Mouse (Mus musculus) kidney, adult 2 months (tissue): ENCODE data around the gene Dgkh. TPM values are rescaled to one million over a fixed set of nuclear protein-coding genes. Genes with fewer than 3 reads are reported as not detected.

ENCODE experiments used
- DNase-seq: peaks from one replicate; pipeline ENCODE4 v3.0.0; 2021
- H3K27ac ChIP-seq: fragments of 200-500 bp; 2 replicates; pipeline ENCODE4 v1.5.1; 2012; ENCODE audit warnings: low read depth, low read length, control low read depth, inconsistent platforms; ENCODE audit not compliant: insufficient read depth
- H3K27me3 ChIP-seq: fragments of 200-500 bp; replicated peaks from 2 replicates; pipeline ENCODE4 v1.6.1; 2012; ENCODE audit warnings: mild to moderate bottlenecking, moderate library complexity, low read length, inconsistent platforms; ENCODE audit not compliant: control insufficient read depth, insufficient read depth
- H3K36me3 ChIP-seq: fragments of 200-500 bp; 2 replicates; pipeline ENCODE4 v1.6.1; 2012; ENCODE audit warnings: mild to moderate bottlenecking, moderate library complexity, low read length, inconsistent platforms; ENCODE audit not compliant: control insufficient read depth, insufficient read depth
- H3K4me1 ChIP-seq: fragments of 200-500 bp; 2 replicates; pipeline ENCODE4 v1.6.1; 2011; ENCODE audit warnings: low read length; ENCODE audit not compliant: control insufficient read depth, insufficient read depth
- H3K4me3 ChIP-seq: fragments of 200-500 bp; 2 replicates; pipeline ENCODE4 v1.5.1; 2011; ENCODE audit warnings: mild to moderate bottlenecking, low read depth, low read length, control low read depth; ENCODE audit not compliant: insufficient read depth
- CTCF ChIP-seq: fragments of 200-500 bp; conservative IDR thresholded peaks from 2 replicates; pipeline ENCODE4 v1.5.1; 2011; ENCODE audit warnings: low read depth, mild to moderate bottlenecking, control low read depth, low read length, moderate library complexity, mixed read lengths; ENCODE audit not compliant: insufficient read depth, insufficient read length
- POLR2A ChIP-seq: fragments of 200-500 bp; IDR thresholded peaks from one replicate; pipeline ENCODE4 v1.6.1; 2011; ENCODE audit warnings: low read depth, low read length, control low read depth
- WGBS: fragments of 180-500 bp; shearing (Covaris S2); methylation state at CpG from one replicate; pipeline ENCODE4 v1.1.7; 2018; 5-methylcytosine and 5-hydroxymethylcytosine counted together
- polyA plus RNA-seq: library from polyadenylated mRNA; depleted of rRNA; stranded (reverse); fragments of >200 nt; gene quantifications from 2 replicates; pipeline ENCODE4 v1.2.3, GENCODE M21; 2012

Gene Dgkh
- polyA plus RNA-seq, 1 experiment, result 1.9 TPM

GRCm38 (mm10) chr14:78539821-78540220 is 192.8 kb downstream of the Dgkh start:
- Histone ChIP-seq H3K4me3 (no peak overlapping the region), H3K27ac (no peak overlapping the region), H3K36me3 (no peaks in the 10 kb centered on the region), H3K27me3 (no peaks in the 10 kb centered on the region), H3K4me1 (peaks cover 10% of the 10 kb centered on the region; the same call in 1 of the 2 replicates)
- DNase-seq, result no peak
- TF ChIP-seq POLR2A, result no peak
- no peak for TF ChIP-seq CTCF
- 100% methylated on average over 1 of the region's 1 CpGs for WGBS

- Histone ChIP-seq H3K4me1 (peaks cover 17% of the 10 kb centered on the region; the same call in 1 of the 2 replicates), H3K27ac (peak overlapping the region; percentile 95), H3K27me3 (no peaks in the 10 kb centered on the region), H3K4me3 (no peak overlapping the region), H3K36me3 (no peaks in the 10 kb centered on the region)
- WGBS, result 18% methylated on average over 5 of the region's 5 CpGs
- TF ChIP-seq CTCF, result no peak
- TF ChIP-seq POLR2A, result no peak
- peak; percentile 83 for DNase-seq
These were observed 193.8 kb downstream of the Dgkh start for GRCm38 (mm10) chr14:78538572-78539320.

GRCm38 (mm10) chr14:78537551-78537950 is 195.0 kb downstream of the Dgkh start:
- Histone ChIP-seq H3K27ac (peak overlapping the region; percentile 94), H3K4me1 (peaks cover 18% of the 10 kb centered on the region; the same call in 1 of the 2 replicates), H3K4me3 (no peak overlapping the region), H3K27me3 (no peaks in the 10 kb centered on the region), H3K36me3 (no peaks in the 10 kb centered on the region)
- TF ChIP-seq CTCF, result no peak
- no peak for TF ChIP-seq POLR2A
- DNase-seq, result no peak
- 35% methylated on average over 6 of the region's 6 CpGs for WGBS

- under 1% methylated on average over 82 of the region's 82 CpGs for WGBS
- TF ChIP-seq CTCF, result no peak
- TF ChIP-seq POLR2A, result peak; percentile 54
- Histone ChIP-seq H3K36me3 (no peaks in the 10 kb centered on the region), H3K4me3 (peak within 1 kb of the TSS; percentile 97), H3K4me1 (peaks cover 24% of the 10 kb centered on the region; the same call in 1 of the 2 replicates), H3K27ac (peak within 1 kb of the TSS; percentile 94), H3K27me3 (no peaks in the 10 kb centered on the region)
- peak; percentile 98 for DNase-seq
These were observed 196.1 kb downstream of the Dgkh start, which contains the start of gene Akap11 for GRCm38 (mm10) chr14:78536281-78537165. TSS of gene Akap11 (minus strand) at chr14:78536808.

GRCm38 (mm10) chr14:78535366-78535765 is 197.2 kb downstream of the Dgkh start:
- WGBS, result 41% methylated on average over 2 of the region's 2 CpGs
- DNase-seq, result no peak
- H3K4me3 ChIP-seq, result no peak overlapping the region
- no peak for TF ChIP-seq POLR2A
- TF ChIP-seq CTCF, result no peak
- no peaks in the 10 kb centered on the region for H3K27me3 ChIP-seq
- no peaks in the 10 kb centered on the region for H3K36me3 ChIP-seq
- H3K27ac ChIP-seq, result peak overlapping the region; percentile 49; the same call in 1 of the 2 replicates
- H3K4me1 ChIP-seq, result peaks cover 28% of the 10 kb centered on the region; the same call in 1 of the 2 replicates

- Histone ChIP-seq H3K4me3 (no peak overlapping the region), H3K27me3 (no peaks in the 10 kb centered on the region), H3K4me1 (peaks cover 35% of the 10 kb centered on the region), H3K27ac (no peak overlapping the region), H3K36me3 (no peaks in the 10 kb centered on the region)
- WGBS, result 91% methylated on average over 5 of the region's 5 CpGs
- DNase-seq, result no peak
- TF ChIP-seq CTCF (no peak), POLR2A (no peak)
These were observed 197.9 kb downstream of the Dgkh start for GRCm38 (mm10) chr14:78534651-78535050.

GRCm38 (mm10) chr14:78533701-78534100 is 198.9 kb downstream of the Dgkh start:
- no peak for DNase-seq
- 81% methylated on average over 3 of the region's 3 CpGs for WGBS
- Histone ChIP-seq H3K27me3 (no peaks in the 10 kb centered on the region), H3K4me1 (peaks cover 43% of the 10 kb centered on the region), H3K27ac (no peak overlapping the region), H3K4me3 (no peak overlapping the region), H3K36me3 (no peaks in the 10 kb centered on the region)
- no peak for TF ChIP-seq CTCF
- no peak for TF ChIP-seq POLR2A
